Mouse (Mus musculus) MEL (cell line): ENCODE data around the gene Nrsn2. TPM values are rescaled to one million over a fixed set of nuclear protein-coding genes. Genes with fewer than 3 reads are reported as not detected.
"Not testable (repeated sequence)": the region's sequence is repeated elsewhere in the genome, so short reads cannot be mapped to it uniquely, and the experiment has no call there.

Source experiments
- DNase-seq: peaks from one replicate; pipeline ENCODE4 v3.0.0; 2011; ENCODE audit warnings: low read depth, low spot score
- H3K27ac ChIP-seq: 2 replicates; pipeline ENCODE4 v1.5.1; 2012; ENCODE audit warnings: low read depth, mild to moderate bottlenecking, control low read depth, low read length, moderate library complexity; ENCODE audit not compliant: control insufficient read depth
- H3K27me3 ChIP-seq, 2 experiments: fragments of 150-350 bp in 1 of 2; sonication (generic) in 1 of 2; 2 replicates each; pipeline ENCODE4 v1.6.1; 2012; ENCODE audit warnings: low read length in 2 of 2, mild to moderate bottlenecking in 2 of 2, improper control_type of control experiment in 1 of 2, moderate library complexity in 1 of 2; ENCODE audit not compliant: insufficient read depth in 2 of 2, control insufficient read depth in 1 of 2
- H3K36me3 ChIP-seq, 2 experiments: 2 replicates each; pipeline ENCODE4 v1.6.1; 2012 to 2014; ENCODE audit warnings: low read length in 2 of 2, improper control_type of control experiment in 1 of 2, inconsistent platforms in 1 of 2, mild to moderate bottlenecking in 1 of 2; ENCODE audit not compliant: insufficient read depth in 2 of 2, control insufficient read depth in 1 of 2
- H3K4me1 ChIP-seq, 2 experiments: fragments of 150-350 bp in 1 of 2; sonication (generic) in 1 of 2; 2 replicates each; pipeline ENCODE4 v1.6.1; 2012; ENCODE audit warnings: low read length in 2 of 2, improper control_type of control experiment in 1 of 2, mild to moderate bottlenecking in 1 of 2; ENCODE audit not compliant: insufficient read depth in 2 of 2, control insufficient read depth in 1 of 2
- H3K4me3 ChIP-seq, 2 experiments: fragments of 150-350 bp in 1 of 2; sonication (generic) in 1 of 2; 2 replicates each; pipeline ENCODE4 v1.5.1; 2012; ENCODE audit warnings: low read depth in 2 of 2, low read length in 2 of 2, mild to moderate bottlenecking in 2 of 2, moderate library complexity in 2 of 2, control low read depth in 1 of 2, improper control_type of control experiment in 1 of 2; ENCODE audit not compliant: control insufficient read depth in 1 of 2, insufficient read depth in 1 of 2
- H3K79me2 ChIP-seq: 2 replicates; pipeline ENCODE4 v1.6.1; 2012; ENCODE audit warnings: mild to moderate bottlenecking, low read length, moderate library complexity; ENCODE audit not compliant: control insufficient read depth, poor library complexity, insufficient read depth
- H3K9ac ChIP-seq: 2 replicates; pipeline ENCODE4 v1.6.1; 2012; ENCODE audit warnings: low read depth, mild to moderate bottlenecking, control low read depth, low read length, moderate library complexity; ENCODE audit not compliant: control insufficient read depth, poor library complexity, severe bottlenecking
- H3K9me3 ChIP-seq: fragments of 150-350 bp; sonication (generic); replicated peaks from 2 replicates; pipeline ENCODE4 v1.6.1; 2012; ENCODE audit warnings: mild to moderate bottlenecking, low read length, improper control_type of control experiment, moderate library complexity; ENCODE audit not compliant: insufficient read depth
- CTCF ChIP-seq, 3 experiments: IDR thresholded peaks in 2 of 3; conservative IDR thresholded peaks in 1 of 3; 2 replicates each; pipeline ENCODE4 v1.5.1; 2011 to 2012; ENCODE audit warnings: low read length in 3 of 3, low read depth in 2 of 3, mild to moderate bottlenecking in 2 of 3, improper control_type of control experiment in 1 of 3, inconsistent platforms in 1 of 3, mixed read lengths in 1 of 3, moderate library complexity in 1 of 3; ENCODE audit not compliant: control insufficient read depth in 1 of 3, insufficient read depth in 1 of 3, poor library complexity in 1 of 3, severe bottlenecking in 1 of 3
- ELF1 ChIP-seq: IDR thresholded peaks from 2 replicates; pipeline ENCODE4 v1.6.1; 2014; ENCODE audit warnings: low read depth, mild to moderate bottlenecking, inconsistent platforms, low read length, improper control_type of control experiment, moderate library complexity
- ETS1 ChIP-seq: IDR thresholded peaks from 2 replicates; pipeline ENCODE4 v1.6.1; 2012; ENCODE audit warnings: low read depth, mild to moderate bottlenecking, inconsistent platforms, low read length, improper control_type of control experiment, moderate library complexity
- GABPA ChIP-seq: IDR thresholded peaks from 2 replicates; pipeline ENCODE4 v1.6.1; 2012; ENCODE audit warnings: low read depth, mild to moderate bottlenecking, inconsistent platforms, low read length, improper control_type of control experiment, moderate library complexity
- HCFC1 ChIP-seq: IDR thresholded peaks from 2 replicates; pipeline ENCODE4 v1.6.1; 2012; ENCODE audit warnings: low read depth, mild to moderate bottlenecking, inconsistent platforms, low read length, improper control_type of control experiment, moderate library complexity
- MAFK ChIP-seq: IDR thresholded peaks from 2 replicates; pipeline ENCODE4 v1.6.1; 2011; ENCODE audit warnings: low read depth, mild to moderate bottlenecking, low read length, improper control_type of control experiment, borderline replicate concordance
- MEF2A ChIP-seq: IDR thresholded peaks from 2 replicates; pipeline ENCODE4 v1.6.1; 2014; ENCODE audit warnings: low read depth, mild to moderate bottlenecking, inconsistent platforms, low read length, improper control_type of control experiment; ENCODE audit not compliant: poor library complexity, insufficient replicate concordance, severe bottlenecking; ENCODE audit errors: extremely low read depth
- MYB ChIP-seq: IDR thresholded peaks from 2 replicates; pipeline ENCODE4 v1.6.1; 2011; ENCODE audit warnings: mild to moderate bottlenecking, low read depth, low read length, improper control_type of control experiment
- POLR2A ChIP-seq, 2 experiments: IDR thresholded peaks; 2 replicates each; pipeline ENCODE4 v1.6.1; 2011 to 2012; ENCODE audit warnings: low read length in 2 of 2, mild to moderate bottlenecking in 2 of 2, control low read depth in 1 of 2, improper control_type of control experiment in 1 of 2, low read depth in 1 of 2, moderate library complexity in 1 of 2; ENCODE audit not compliant: control insufficient read depth in 1 of 2, insufficient read depth in 1 of 2, poor library complexity in 1 of 2
- POLR2AphosphoS5 ChIP-seq: IDR thresholded peaks from 2 replicates; pipeline ENCODE4 v1.6.1; 2012; ENCODE audit warnings: low read depth, borderline replicate concordance, mild to moderate bottlenecking, inconsistent platforms, low read length, moderate library complexity, mixed read lengths
- RAD21 ChIP-seq: IDR thresholded peaks from 2 replicates; pipeline ENCODE4 v1.6.1; 2011; ENCODE audit warnings: mild to moderate bottlenecking, low read depth, low read length, improper control_type of control experiment
- SIN3A ChIP-seq: IDR thresholded peaks from 2 replicates; pipeline ENCODE4 v1.6.1; 2012; ENCODE audit warnings: low read length, improper control_type of control experiment, inconsistent platforms
- SMC3 ChIP-seq: IDR thresholded peaks from 2 replicates; pipeline ENCODE4 v1.6.1; 2011; ENCODE audit warnings: low read depth, low read length, improper control_type of control experiment
- UBTF ChIP-seq: IDR thresholded peaks from 2 replicates; pipeline ENCODE4 v1.6.1; 2012; ENCODE audit warnings: low read depth, mild to moderate bottlenecking, inconsistent platforms, low read length, improper control_type of control experiment, moderate library complexity, borderline replicate concordance; ENCODE audit not compliant: insufficient read depth
- USF2 ChIP-seq, 2 experiments: IDR thresholded peaks; 2 replicates each; pipeline ENCODE4 v1.6.1; 2011 to 2012; ENCODE audit warnings: improper control_type of control experiment in 2 of 2, low read length in 2 of 2, borderline replicate concordance in 1 of 2, inconsistent platforms in 1 of 2, low read depth in 1 of 2, mild to moderate bottlenecking in 1 of 2; ENCODE audit not compliant: insufficient read depth in 1 of 2
- ZC3H11A ChIP-seq: IDR thresholded peaks from 2 replicates; pipeline ENCODE4 v1.6.1; 2012; ENCODE audit warnings: low read depth, mild to moderate bottlenecking, inconsistent platforms, low read length, improper control_type of control experiment
- ZNF384 ChIP-seq: IDR thresholded peaks from 2 replicates; pipeline ENCODE4 v1.6.1; 2012; ENCODE audit warnings: low read depth, mild to moderate bottlenecking, inconsistent platforms, low read length, improper control_type of control experiment
- polyA plus RNA-seq, 2 experiments: library from polyadenylated mRNA; stranded (reverse) in 1 of 2; unstranded in 1 of 2; fragments of >175 nt in 1 of 2; fragments of >200 nt in 1 of 2; gene quantifications; 2 replicates each; pipeline versions ENCODE4 v1.2.1 to v1.2.4; 2012; ENCODE audit warnings: low replicate concordance in 2 of 2, low read depth in 1 of 2; ENCODE audit not compliant: insufficient read length in 2 of 2, insufficient read depth in 1 of 2, missing spikeins in 1 of 2
- total RNA-seq: library from RNA; depleted of rRNA; stranded (reverse); fragments of 300-350 nt; gene quantifications from 2 replicates; pipeline ENCODE4 v1.2.3, GENCODE M21; 2012

The Nrsn2 gene
- total and polyA plus RNA-seq, 3 experiments: not detected

GRCm38 (mm10) chr2:152359616-152360015 is 16.8 kb downstream of the Nrsn2 start:
- H3K27ac ChIP-seq: no peak overlapping the region
- H3K9me3 ChIP-seq: no peaks in the 10 kb centered on the region
- no peak overlapping the region for H3K9ac ChIP-seq
- no peak for TF ChIP-seq MAFK
- TF ChIP-seq POLR2A (IDR thresholded peaks at IDR 0.05; ENCODE audit: control insufficient read depth in 1 of 2, insufficient read depth in 1 of 2, low read depth in 1 of 2, low read length in 2 of 2, poor library complexity in 1 of 2): no peak
- no peak for TF ChIP-seq ETS1
- TF ChIP-seq SIN3A: no peak
- TF ChIP-seq USF2 (IDR thresholded peaks at IDR 0.05; ENCODE audit: borderline replicate concordance in 1 of 2, insufficient read depth in 1 of 2, low read depth in 1 of 2, low read length in 2 of 2): no peak
- TF ChIP-seq GABPA: no peak
- no peak for TF ChIP-seq ELF1
- no peak for TF ChIP-seq MEF2A
- TF ChIP-seq POLR2AphosphoS5: no peak
- no peak for TF ChIP-seq ZNF384
- no peak for TF ChIP-seq HCFC1
- TF ChIP-seq UBTF: no peak
- TF ChIP-seq MYB: no peak
- no peaks in the 10 kb centered on the region for H3K79me2 ChIP-seq
- H3K27me3 ChIP-seq: no peaks in the 10 kb centered on the region
- H3K36me3 ChIP-seq: no peaks in the 10 kb centered on the region
- DNase-seq: no peak
- no peak overlapping the region for H3K4me3 ChIP-seq
- peaks cover 3 to 4% of the 10 kb centered on the region in 2 experiments; a peak in 3 of 4 replicates for H3K4me1 ChIP-seq

- H3K27me3 ChIP-seq, H3K4me1 ChIP-seq, H3K36me3 ChIP-seq, H3K9ac ChIP-seq, H3K9me3 ChIP-seq, H3K4me3 ChIP-seq, H3K27ac ChIP-seq, H3K79me2 ChIP-seq: not testable (repeated sequence)
- peak; percentile 56 for DNase-seq
- TF ChIP-seq ZC3H11A: peak; percentile 29
- TF ChIP-seq CTCF (IDR thresholded peaks at IDR 0.05 in 2 of 3, conservative IDR thresholded peaks at IDR 0.05 in 1 of 3; ENCODE audit: control insufficient read depth in 1 of 3, insufficient read depth in 1 of 3, low read depth in 2 of 3, low read length in 3 of 3, poor library complexity in 1 of 3, severe bottlenecking in 1 of 3): peak; percentile 30 to 58 (median 51); a peak in 5 of 6 replicates
- peak; percentile 37; the same call in 1 of the 2 replicates for TF ChIP-seq SMC3
- peak; percentile 26 for TF ChIP-seq RAD21
These were observed 17.5 kb downstream of the Nrsn2 start for GRCm38 (mm10) chr2:152358977-152359376.
